Mouse (Mus musculus): Measurements from ENCODE around the gene Vrk3.

GRCm38 (mm10) chr7:44772591-44773204 lies 24.5 kb downstream of the Vrk3 start:
- TF ChIP-seq CTCF (IDR thresholded peaks at IDR 0.05; ENCODE audit: borderline replicate concordance, control insufficient read depth, extremely low read depth, insufficient read depth, low read length, poor library complexity): no peak
- no peak for TF ChIP-seq POLR2A (IDR thresholded peaks at IDR 0.05; ENCODE audit: control insufficient read depth, extremely low read depth, insufficient read depth, low read length, poor library complexity)

Data from thymus, adult 2 months (tissue).